Mouse (Mus musculus) right cerebral cortex, adult 18-20 months (tissue): Measurements from ENCODE around the gene Selenoh.

ENCODE experiments used
- DNase-seq: peaks from one replicate; pipeline ENCODE4 v3.0.0; 2022; ENCODE audit warnings: mixed read lengths

The Selenoh gene

GRCm38 (mm10) chr2:84626366-84626975, 44.1 kb downstream of the Selenoh start:
- no peak for DNase-seq

GRCm38 (mm10) chr2:84624201-84624600, 46.4 kb downstream of the Selenoh start:
- no peak for DNase-seq

GRCm38 (mm10) chr2:84623428-84624119, 47.0 kb downstream of the Selenoh start:
- DNase-seq, result no peak

GRCm38 (mm10) chr2:84622668-84623067, 47.9 kb downstream of the Selenoh start:
- DNase-seq, result no peak

- no peak for DNase-seq
Measured at GRCm38 (mm10) chr2:84619646-84620340, 50.8 kb downstream of the Selenoh start.
